13 mouse cellular contexts compared by ENCODE assay signal in the genomic region with DNA sequence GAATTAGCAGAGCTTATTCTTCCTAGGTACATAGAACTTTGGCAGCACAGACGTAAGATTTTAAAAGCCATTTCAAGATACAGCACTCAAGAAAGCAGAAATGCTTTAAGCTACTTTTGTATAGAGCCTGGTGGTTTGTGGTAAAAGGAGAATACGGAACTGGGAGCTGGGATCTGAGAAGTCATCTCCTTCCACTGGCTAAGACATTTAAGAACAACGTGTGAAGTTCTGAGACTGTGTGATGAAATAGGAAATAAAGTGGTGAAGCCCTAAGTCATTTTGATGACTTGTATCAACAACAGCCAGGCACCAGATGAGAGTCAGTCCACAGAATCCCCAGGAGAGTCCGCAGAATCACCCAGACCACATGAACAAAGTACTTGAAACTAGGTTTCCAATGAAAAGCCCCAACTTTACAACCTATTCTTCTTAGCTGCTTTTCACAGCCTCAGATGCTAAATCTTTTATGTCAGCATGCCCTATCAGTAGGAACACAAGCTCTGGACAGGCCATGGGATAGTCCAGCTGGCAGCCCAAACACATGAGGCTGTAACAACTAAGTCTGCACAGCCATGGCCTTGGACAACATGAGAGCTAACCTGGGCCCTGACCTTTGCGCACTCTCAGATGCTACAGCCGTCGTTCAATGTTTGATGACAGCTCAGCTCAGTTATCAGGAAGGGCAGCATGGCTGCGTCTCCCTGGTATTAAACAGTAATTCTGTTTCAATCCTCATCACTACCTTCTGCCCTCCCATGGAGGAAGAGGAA.
A peak's percentile ranks its signal among the peaks of the same experiment; 100 is the strongest.
DNase-seq lines count a peak whose midpoint lies in the region; ATAC-seq and TF ChIP-seq lines count a peak whose summit lies in the region.
"Had no signal": no experiment of that assay in that cellular context is flagged by ENCODE, and none has a peak within 500 bp of the region (broad histone marks: within the 10 kb centered on the region; RNA-seq: fewer than 3 reads in every experiment).

No protein-coding gene starts in this region.

- H3K4me2 ChIP-seq in liver, embryonic 11.5 days, result no peak overlapping the region
- H3K4me2 ChIP-seq: heart, embryonic 11.5 days; intestine, embryonic 15.5 days; limb, embryonic 13.5 days had no signal

- DNase-seq in adrenal gland, adult 2 months, result peak; percentile 46
- no peak for DNase-seq in adrenal gland, adult 18-20 months (ENCODE audit: low spot score in 2 of 2)
- DNase-seq in liver, adult 2 months (ENCODE audit: extremely low read depth, low read depth, low spot score), result peak; percentile 78
- no peak for DNase-seq in liver, embryonic 11.5 days (ENCODE audit: low spot score)
- DNase-seq in cerebellum, adult 9-10 months, result no peak
- no peak for DNase-seq in layer of hippocampus, postnatal 14 days (ENCODE audit: low spot score in 2 of 2)
- DNase-seq: cerebellum, adult 2 months; kidney, postnatal 4 days had no signal

- H3K79me2 ChIP-seq in liver, adult 2 months (ENCODE audit: control insufficient read depth, insufficient read depth, low read length), result no peaks in the 10 kb centered on the region

- H3K9me3 ChIP-seq in liver, embryonic 11.5 days (ENCODE audit: control insufficient read depth, low read length), result no peaks in the 10 kb centered on the region
- H3K9me3 ChIP-seq: intestine, embryonic 15.5 days; limb, embryonic 13.5 days had no signal

- WGBS in liver, adult 2 months, result 48% methylated on average over 8 of the region's 8 CpGs
- 57% methylated on average over 8 of the region's 8 CpGs for WGBS in liver, embryonic 11.5 days

- ATAC-seq in liver, embryonic 11.5 days (replicated peaks; ENCODE audit: low FRiP score), result no peak
- peak; percentile 85 for ATAC-seq in megakaryocyte progenitor cell, adult 5-6 weeks (replicated peaks; ENCODE audit: poor library complexity)
- ATAC-seq: intestine, embryonic 15.5 days had no signal

- H3K4me1 ChIP-seq in liver, adult 2 months (ENCODE audit: control insufficient read depth, insufficient read depth, low read length), result no peaks in the 10 kb centered on the region
- no peaks in the 10 kb centered on the region; the same call in none of the 2 replicates for H3K4me1 ChIP-seq in liver, embryonic 11.5 days (replicated peaks; ENCODE audit: control insufficient read depth, insufficient read depth, low read length)
- peaks cover 51% of the 10 kb centered on the region for H3K4me1 ChIP-seq in bone marrow macrophage, adult 2 months (ENCODE audit: control insufficient read depth, insufficient read depth, low read length)

- peaks cover 4% of the 10 kb centered on the region; the same call in 1 of the 2 replicates for H3K36me3 ChIP-seq in liver, adult 2 months (ENCODE audit: control insufficient read depth, insufficient read depth, low read length)
- no peaks in the 10 kb centered on the region; the same call in 1 of the 2 replicates for H3K36me3 ChIP-seq in liver, embryonic 11.5 days (ENCODE audit: control insufficient read depth, insufficient read depth, low read length)
- H3K36me3 ChIP-seq: intestine, embryonic 15.5 days had no signal

- no peak overlapping the region for H3K9ac ChIP-seq in liver, adult 2 months (ENCODE audit: low read depth, low read length)
- H3K9ac ChIP-seq in liver, embryonic 11.5 days (ENCODE audit: low read depth, low read length), result no peak overlapping the region
- H3K9ac ChIP-seq: intestine, embryonic 15.5 days; limb, embryonic 13.5 days had no signal

- TF ChIP-seq CTCF in liver, adult 2 months (IDR thresholded peaks at IDR 0.05; ENCODE audit: low read depth, low read length), result no peak
- no peak for TF ChIP-seq CTCF in bone marrow macrophage, adult 2 months (IDR thresholded peaks at IDR 0.05; ENCODE audit: low read depth, low read length)

- no peak overlapping the region for H3K27ac ChIP-seq in liver, adult 2 months (replicated peaks; ENCODE audit: insufficient read depth, low read depth, low read length)
- H3K27ac ChIP-seq in liver, embryonic 11.5 days (ENCODE audit: low read depth, low read length), result no peak overlapping the region
- peak overlapping the region; percentile 62 for H3K27ac ChIP-seq in bone marrow macrophage, adult 2 months (ENCODE audit: insufficient read depth, low read depth, low read length)
- H3K27ac ChIP-seq: intestine, embryonic 15.5 days; limb, embryonic 13.5 days had no signal

- no peak for TF ChIP-seq POLR2A in liver, adult 2 months (IDR thresholded peaks at IDR 0.05; ENCODE audit: extremely low read depth, insufficient read depth, low read length)
- no peak for TF ChIP-seq POLR2A in bone marrow macrophage, adult 2 months (IDR thresholded peaks at IDR 0.05; ENCODE audit: borderline replicate concordance, low read depth, low read length)

- H3K4me3 ChIP-seq in liver, adult 2 months (ENCODE audit: insufficient read depth, low read depth, low read length), result no peak overlapping the region
- H3K4me3 ChIP-seq in liver, embryonic 11.5 days (ENCODE audit: low read depth, low read length), result no peak overlapping the region
- no peak overlapping the region for H3K4me3 ChIP-seq in bone marrow macrophage, adult 2 months (ENCODE audit: insufficient read depth, low read length)
- H3K4me3 ChIP-seq: intestine, embryonic 15.5 days; limb, embryonic 13.5 days had no signal

- H3K27me3 ChIP-seq in liver, adult 2 months (ENCODE audit: control insufficient read depth, insufficient read depth, low read length), result no peaks in the 10 kb centered on the region
- H3K27me3 ChIP-seq in liver, embryonic 11.5 days (replicated peaks; ENCODE audit: control insufficient read depth, insufficient read depth, low read length), result no peaks in the 10 kb centered on the region
- H3K27me3 ChIP-seq: intestine, embryonic 15.5 days; limb, embryonic 13.5 days had no signal

Comparison
In these comparisons a context has a peak if more than half of its experiments do, and no peak if none do; other contexts are left out.
1. DNase-seq: peak in adrenal gland, adult 2 months (single experiment) and liver, adult 2 months (single experiment); none in adrenal gland, adult 18-20 months (0 of 2), liver, embryonic 11.5 days (single experiment), cerebellum, adult 9-10 months (single experiment) and layer of hippocampus, postnatal 14 days (0 of 2).